Mouse (Mus musculus) neural tube, embryonic 13.5 days (tissue): Measurements from ENCODE around the gene Klrb1c. TPM values are rescaled to one million over a fixed set of nuclear protein-coding genes. Genes with fewer than 3 reads are reported as not detected.
"Not testable (repeated sequence)": the region's sequence is repeated elsewhere in the genome, so short reads cannot be mapped to it uniquely, and the experiment has no call there.

Source experiments
- ATAC-seq: fragments of 200-750 bp; cut with Nextera tagmentation; 2 replicates; pipeline ENCODE4 v1.8.0; 2017; ENCODE audit warnings: low read depth, mild to moderate bottlenecking, moderate TSS enrichment, moderate library complexity
- H3K27ac ChIP-seq: fragments of 300-500 bp; sonication (generic); replicated peaks from 2 replicates; pipeline ENCODE4 v1.5.1; 2015; ENCODE audit warnings: moderate library complexity, mild to moderate bottlenecking, inconsistent platforms
- H3K27me3 ChIP-seq: fragments of 300-500 bp; sonication (generic); 2 replicates; pipeline ENCODE4 v1.6.1; 2015; ENCODE audit warnings: mild to moderate bottlenecking, inconsistent platforms
- H3K36me3 ChIP-seq: fragments of 300-500 bp; sonication (generic); 2 replicates; pipeline ENCODE4 v1.6.1; 2015; ENCODE audit warnings: mild to moderate bottlenecking, inconsistent platforms
- H3K4me1 ChIP-seq: fragments of 300-500 bp; sonication (generic); replicated peaks from 2 replicates; pipeline ENCODE4 v1.6.1; 2015; ENCODE audit warnings: inconsistent platforms
- H3K4me2 ChIP-seq: fragments of 300-500 bp; sonication (generic); 2 replicates; pipeline ENCODE4 v1.6.1; 2015; ENCODE audit warnings: inconsistent platforms, mild to moderate bottlenecking, moderate library complexity
- H3K4me3 ChIP-seq: fragments of 300-500 bp; sonication (generic); 2 replicates; pipeline ENCODE4 v1.5.1; 2015; ENCODE audit warnings: mild to moderate bottlenecking, inconsistent platforms
- H3K9ac ChIP-seq: fragments of 300-500 bp; sonication (generic); 2 replicates; pipeline ENCODE4 v1.6.1; 2015; ENCODE audit warnings: moderate library complexity, mild to moderate bottlenecking, inconsistent platforms
- H3K9me3 ChIP-seq: fragments of 300-500 bp; sonication (generic); 2 replicates; pipeline ENCODE4 v1.6.1; 2016; ENCODE audit warnings: inconsistent platforms
- WGBS: fragments of 180-500 bp; shearing (Covaris S2); methylation state at CpG from one replicate; pipeline ENCODE4 v1.1.7; 2015; 5-methylcytosine and 5-hydroxymethylcytosine counted together
- polyA plus RNA-seq: library from polyadenylated mRNA; unstranded; fragments of >200 nt; fragmentation: Nextera tagmentation; extraction: Ambion mirVana; gene quantifications from 2 replicates; pipeline ENCODE4 v1.2.1, GENCODE M21; 2015

Klrb1c gene
- polyA plus RNA-seq, 1 experiment from 2014 or later: 0.10 TPM

DNA sequence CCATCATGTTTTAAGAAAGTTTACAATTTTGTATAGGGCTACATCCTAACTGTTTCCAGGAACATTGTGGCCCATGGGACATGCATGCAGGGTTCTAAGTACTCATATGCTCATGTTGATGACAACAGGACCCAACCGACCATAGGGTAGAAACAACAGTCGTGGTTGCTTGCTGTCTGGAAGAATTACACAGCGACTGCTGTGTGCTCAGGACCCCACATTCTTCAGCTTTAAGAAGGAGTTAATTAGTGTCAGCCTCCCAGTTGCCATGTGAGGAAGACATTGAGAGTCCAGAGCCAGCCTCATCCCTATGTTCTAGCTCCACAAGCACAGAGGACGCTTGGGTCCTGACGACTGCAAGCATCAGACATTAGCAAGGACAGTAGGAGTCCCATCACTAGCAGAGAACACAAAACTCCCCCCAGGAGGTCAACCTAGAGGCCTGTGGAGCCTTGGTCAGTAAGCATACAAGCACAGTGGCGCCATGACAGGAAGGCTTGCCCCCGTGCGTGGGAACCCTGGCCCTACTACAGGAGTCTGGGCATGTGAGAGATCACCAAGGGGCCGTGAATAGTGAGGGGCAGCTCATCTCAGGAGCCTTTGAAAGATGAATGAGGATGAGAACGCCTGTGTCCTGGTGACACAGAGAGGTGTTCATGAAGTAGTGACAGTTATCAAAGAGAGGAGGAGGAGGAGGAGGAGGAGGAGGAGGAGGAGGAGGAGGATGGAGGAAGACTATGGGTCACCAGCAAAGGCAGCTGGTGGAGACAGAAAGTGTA lies 25.9 kb downstream of the Klrb1c start:
- H3K27me3 ChIP-seq, H3K36me3 ChIP-seq, ATAC-seq, H3K9me3 ChIP-seq: not testable (repeated sequence)
- H3K4me1 ChIP-seq: peaks cover 15% of the 10 kb centered on the region
- WGBS: 72% methylated on average over 10 of the region's 10 CpGs
- peak overlapping the region; percentile 52 for H3K4me3 ChIP-seq
- peak overlapping the region; percentile 90 for H3K27ac ChIP-seq
- peak overlapping the region; percentile 66 for H3K4me2 ChIP-seq
- peak overlapping the region; percentile 73 for H3K9ac ChIP-seq

DNA sequence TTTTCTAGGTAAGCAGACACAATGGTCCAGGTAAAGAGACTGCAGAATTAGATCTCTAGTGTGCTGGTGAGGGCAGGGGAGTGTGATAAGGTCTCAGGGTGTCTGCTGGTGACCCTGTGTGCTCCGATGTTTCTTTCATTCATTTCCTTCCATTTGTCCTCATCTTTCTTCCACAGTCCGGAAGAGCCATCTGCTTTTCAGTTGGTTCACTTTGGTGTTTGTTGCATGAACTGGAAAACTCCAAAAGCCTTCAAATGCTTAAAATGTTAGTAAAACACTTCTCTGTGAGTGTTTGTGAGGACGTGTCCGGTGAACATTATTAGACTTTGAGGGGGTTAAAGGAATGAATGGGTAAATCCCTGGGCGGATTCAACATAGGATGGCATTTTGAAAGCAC lies 27.9 kb downstream of the Klrb1c start:
- H3K9me3 ChIP-seq: no peaks in the 10 kb centered on the region
- H3K4me2 ChIP-seq: peak overlapping the region; percentile 52
- no peaks in the 10 kb centered on the region for H3K36me3 ChIP-seq
- no peak for ATAC-seq
- peak overlapping the region; percentile 76 for H3K27ac ChIP-seq
- WGBS: 43% methylated on average over 5 of the region's 5 CpGs
- H3K4me1 ChIP-seq: peaks cover 11% of the 10 kb centered on the region
- peak overlapping the region; percentile 65 for H3K9ac ChIP-seq
- no peaks in the 10 kb centered on the region for H3K27me3 ChIP-seq
- H3K4me3 ChIP-seq: peak overlapping the region; percentile 60

DNA sequence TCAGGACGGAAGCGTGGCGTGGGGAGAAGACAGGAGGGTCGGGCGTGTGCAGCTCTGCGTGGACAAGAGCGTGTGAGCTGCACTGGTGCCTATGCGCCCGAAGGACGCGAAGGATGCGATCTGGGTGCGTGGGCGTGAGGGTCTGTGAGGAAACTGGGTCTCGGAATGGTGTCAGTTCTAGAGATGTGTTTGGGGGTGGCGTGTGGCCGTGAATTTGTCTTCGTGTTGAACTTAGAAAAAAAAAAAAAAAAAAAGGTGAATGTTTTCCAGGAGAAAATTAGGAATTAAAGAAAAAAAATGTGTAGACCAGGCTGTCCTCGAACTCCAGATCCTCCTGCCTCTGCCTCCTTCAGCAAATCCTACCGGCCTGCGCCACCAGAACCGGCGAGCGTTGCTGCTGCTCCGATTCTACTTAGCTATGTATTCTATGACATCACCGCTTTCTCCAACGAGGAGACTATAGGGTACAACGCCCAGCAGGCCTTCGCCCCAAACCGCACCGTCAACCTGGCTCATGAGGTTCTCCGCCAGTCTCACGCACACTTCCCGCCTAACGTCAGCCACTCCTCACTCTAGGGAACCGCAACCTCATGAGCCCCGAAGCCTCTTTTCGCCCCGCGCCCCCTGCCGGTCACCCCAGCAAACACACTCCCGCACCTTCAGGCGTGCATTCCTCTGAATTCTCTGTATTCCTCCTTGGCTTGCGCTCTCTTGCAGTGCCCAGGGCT lies 28.4 kb downstream of the Klrb1c start:
- H3K27me3 ChIP-seq, H3K9me3 ChIP-seq, H3K36me3 ChIP-seq: not testable (repeated sequence)
- H3K4me3 ChIP-seq: peak overlapping the region; percentile 60
- H3K4me1 ChIP-seq: peaks cover 11% of the 10 kb centered on the region
- H3K4me2 ChIP-seq: peak overlapping the region; percentile 52
- under 1% methylated on average over 44 of the region's 44 CpGs for WGBS
- H3K9ac ChIP-seq: peak overlapping the region; percentile 80
- peak; percentile 77 for ATAC-seq
- H3K27ac ChIP-seq: peak overlapping the region; percentile 91

GRCm38 (mm10) chr6:128760016-128760415 lies 29.0 kb downstream of the Klrb1c start:
- under 1% methylated on average over 22 of the region's 22 CpGs for whole genome bisulfite sequencing
- peak; percentile 60 for ATAC-seq
- H3K9me3 ChIP-seq, H3K27me3 ChIP-seq, H3K36me3 ChIP-seq: not testable (repeated sequence)
- Histone ChIP-seq H3K4me2 (peak overlapping the region; percentile 41), H3K27ac (peak overlapping the region; percentile 91), H3K4me3 (peak overlapping the region; percentile 60), H3K9ac (peak overlapping the region; percentile 80), H3K4me1 (peaks cover 11% of the 10 kb centered on the region)

GRCm38 (mm10) chr6:128759221-128759950 lies 29.6 kb downstream of the Klrb1c start:
- H3K9me3 ChIP-seq: no peaks in the 10 kb centered on the region
- peak overlapping the region; percentile 41 for H3K4me2 ChIP-seq
- no peaks in the 10 kb centered on the region for H3K36me3 ChIP-seq
- H3K9ac ChIP-seq: no peak overlapping the region
- WGBS: 76% methylated on average over 5 of the region's 5 CpGs
- H3K4me1 ChIP-seq: peaks cover 11% of the 10 kb centered on the region
- no peaks in the 10 kb centered on the region for H3K27me3 ChIP-seq
- H3K4me3 ChIP-seq: peak overlapping the region; percentile 60
- H3K27ac ChIP-seq: peak overlapping the region; percentile 49; the same call in 1 of the 2 replicates
- ATAC-seq: no peak

DNA sequence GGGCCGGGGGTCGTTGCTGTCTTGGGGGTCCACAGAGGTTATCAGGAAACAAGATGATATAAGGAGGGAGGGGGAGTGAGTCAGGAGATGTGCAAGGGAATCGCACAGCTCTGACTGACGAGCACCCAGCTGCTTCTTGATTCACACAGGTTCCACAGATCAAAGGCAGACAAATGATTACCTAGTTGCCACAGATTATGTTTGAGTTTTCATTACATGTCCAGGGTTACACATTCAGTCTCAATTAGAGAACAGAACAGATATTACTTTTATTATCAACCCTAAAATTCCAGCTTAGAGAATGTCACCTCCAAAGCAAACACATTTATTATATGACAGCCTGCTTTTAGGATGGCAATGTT lies 33.6 kb downstream of the Klrb1c start:
- H3K4me3 ChIP-seq, H3K27me3 ChIP-seq, H3K9me3 ChIP-seq, H3K4me1 ChIP-seq, H3K4me2 ChIP-seq, ATAC-seq, H3K9ac ChIP-seq, H3K36me3 ChIP-seq, H3K27ac ChIP-seq: not testable (repeated sequence)
- 69% methylated on average over 4 of the region's 4 CpGs for WGBS

DNA sequence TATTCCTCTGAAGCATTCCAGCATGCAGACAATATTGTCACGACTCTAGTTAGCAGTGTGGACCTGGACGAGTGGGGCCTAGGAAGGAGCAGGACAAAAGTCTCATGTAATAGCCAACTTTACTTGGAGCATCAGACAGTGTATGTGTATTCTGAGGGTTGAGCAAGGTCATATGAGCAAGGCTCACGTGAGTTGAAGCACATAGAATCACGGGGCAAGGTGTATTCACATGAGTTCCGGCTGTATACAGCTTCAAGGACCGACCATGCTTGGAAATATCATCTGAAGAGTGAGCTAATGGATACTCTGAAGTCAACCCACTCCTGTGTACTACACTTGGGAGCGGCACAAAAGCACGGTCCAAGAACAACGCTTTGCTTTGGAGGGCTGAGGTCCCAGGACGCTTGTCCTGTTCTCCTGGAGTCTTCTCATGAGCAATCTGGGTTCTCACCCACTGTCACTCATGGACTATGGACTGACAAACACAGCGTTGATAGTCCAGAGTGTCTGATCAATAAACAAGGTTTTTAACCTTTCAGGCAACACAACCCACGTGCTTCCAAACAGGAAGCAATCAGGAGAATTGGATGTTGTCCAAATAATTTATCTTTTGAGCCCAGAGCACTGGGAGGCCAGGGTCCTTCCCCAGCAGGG lies 34.1 kb downstream of the Klrb1c start:
- H3K4me3 ChIP-seq, ATAC-seq, H3K36me3 ChIP-seq, H3K9ac ChIP-seq, H3K4me2 ChIP-seq, H3K27ac ChIP-seq, H3K9me3 ChIP-seq, H3K27me3 ChIP-seq, H3K4me1 ChIP-seq: not testable (repeated sequence)
- 82% methylated on average over 12 of the region's 12 CpGs for WGBS

- H3K27me3 ChIP-seq, H3K9me3 ChIP-seq, H3K4me3 ChIP-seq, H3K4me1 ChIP-seq, H3K36me3 ChIP-seq: not testable (repeated sequence)
- Histone ChIP-seq H3K27ac (peak overlapping the region; percentile 64; the same call in 1 of the 2 replicates), H3K4me2 (peak overlapping the region; percentile 26; the same call in 1 of the 2 replicates), H3K9ac (0 out of 2 replicates have a peak overlapping the region, but pooled peaks have one; percentile 38)
- peak; percentile 76 for ATAC-seq
- WGBS: 49% methylated on average over 10 of the region's 10 CpGs
These were observed 34.8 kb downstream of the Klrb1c start for GRCm38 (mm10) chr6:128754265-128754664.

GRCm38 (mm10) chr6:128753610-128754224 lies 35.3 kb downstream of the Klrb1c start:
- peak overlapping the region; percentile 26; the same call in 1 of the 2 replicates for H3K4me2 ChIP-seq
- not testable (repeated sequence) for H3K27ac ChIP-seq, H3K4me3 ChIP-seq, H3K4me1 ChIP-seq, H3K36me3 ChIP-seq, H3K9me3 ChIP-seq, H3K9ac ChIP-seq, H3K27me3 ChIP-seq
- 34% methylated on average over 8 of the region's 8 CpGs for WGBS
- peak; percentile 96 for ATAC-seq

DNA sequence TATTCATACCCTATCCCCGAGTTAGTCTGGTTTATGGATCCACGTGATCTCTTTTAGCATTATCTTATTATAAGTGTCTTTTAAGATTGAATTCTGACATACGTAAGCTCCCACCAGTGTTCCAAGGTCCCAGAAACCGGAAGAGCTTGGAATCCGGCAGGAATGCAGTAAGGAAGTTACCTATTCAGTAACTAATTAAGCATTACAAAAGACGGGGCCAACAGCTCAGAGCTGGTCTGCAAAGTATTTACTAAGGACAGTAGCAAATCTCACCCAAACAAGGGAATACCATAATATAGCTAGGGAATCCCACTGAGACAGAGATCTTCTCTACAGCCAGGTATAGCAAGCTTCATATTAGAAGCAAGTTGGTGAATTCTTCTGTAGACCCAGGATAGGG lies 42.0 kb downstream of the Klrb1c start:
- 83% methylated on average over 6 of the region's 6 CpGs for WGBS
- H3K36me3 ChIP-seq: not testable (repeated sequence)

GRCm38 (mm10) chr6:128737445-128737844 lies 51.6 kb downstream of the Klrb1c start:
- Histone ChIP-seq H3K27me3 (no peaks in the 10 kb centered on the region), H3K36me3 (no peaks in the 10 kb centered on the region)
- WGBS: 93% methylated on average over 7 of the region's 7 CpGs

More for the DNA sequence above, 42.0 kb downstream of the Klrb1c start:
- not testable (repeated sequence) for H3K27ac ChIP-seq, H3K4me2 ChIP-seq, H3K9ac ChIP-seq, H3K4me1 ChIP-seq, H3K9me3 ChIP-seq, H3K4me3 ChIP-seq, ATAC-seq, H3K27me3 ChIP-seq

More at GRCm38 (mm10) chr6:128737445-128737844, 51.6 kb downstream of the Klrb1c start:
- 0 out of 2 replicates have a peak, but pooled peaks cover 4% of the 10 kb centered on the region for H3K4me1 ChIP-seq
- H3K9me3 ChIP-seq: no peaks in the 10 kb centered on the region
- no peak for ATAC-seq
- no peak overlapping the region for H3K4me3 ChIP-seq
- H3K27ac ChIP-seq: no peak overlapping the region
- H3K9ac ChIP-seq: no peak overlapping the region
- no peak overlapping the region for H3K4me2 ChIP-seq
